Mouse (Mus musculus) embryonic fibroblast, embryonic 13.5 days (primary cell): Measurements from ENCODE around the gene Fam151a.

Source experiments
- CTCF ChIP-seq: IDR thresholded peaks from 2 replicates; pipeline ENCODE4 v1.5.1; 2011; ENCODE audit warnings: mild to moderate bottlenecking, control low read depth, low read length, moderate library complexity, borderline replicate concordance; ENCODE audit not compliant: insufficient read depth
- POLR2A ChIP-seq: IDR thresholded peaks from 2 replicates; pipeline ENCODE4 v1.6.1; 2011; ENCODE audit warnings: low read depth, mild to moderate bottlenecking, control low read depth, low read length, moderate library complexity

GRCm38 (mm10) chr4:106778116-106778788, 44.6 kb downstream of the Fam151a start:
- TF ChIP-seq CTCF (no peak), POLR2A (no peak)
